Mouse (Mus musculus) liver, postnatal 0 days (tissue): ENCODE results near the gene Atp13a3. TPM values are rescaled to one million over a fixed set of nuclear protein-coding genes. Genes with fewer than 3 reads are reported as not detected.
"Not testable (repeated sequence)": the region's sequence is repeated elsewhere in the genome, so short reads cannot be mapped to it uniquely, and the experiment has no call there.

Experiments used
- ATAC-seq: fragments of 200-750 bp; cut with Nextera tagmentation; 2 replicates; pipeline ENCODE4 v1.8.0; 2017; ENCODE audit warnings: mild to moderate bottlenecking, moderate library complexity
- DNase-seq: peaks from one replicate; pipeline ENCODE4 v3.0.0-alpha.2; 2016
- H3K27ac ChIP-seq: fragments of 300-500 bp; sonication (generic); 2 replicates; pipeline ENCODE4 v1.5.1; 2014; ENCODE audit warnings: antibody characterized with exemption, moderate library complexity, mild to moderate bottlenecking, low read depth
- H3K27me3 ChIP-seq: fragments of 300-500 bp; sonication (generic); 2 replicates; pipeline ENCODE4 v1.6.1; 2014; ENCODE audit warnings: low read length, control low read depth, mixed read lengths; ENCODE audit not compliant: insufficient read depth
- H3K36me3 ChIP-seq: fragments of 300-500 bp; sonication (generic); replicated peaks from 2 replicates; pipeline ENCODE4 v1.6.1; 2014; ENCODE audit warnings: mild to moderate bottlenecking, control low read depth, low read length, moderate library complexity, mixed read lengths; ENCODE audit not compliant: insufficient read depth
- H3K4me1 ChIP-seq: fragments of 300-500 bp; sonication (generic); 2 replicates; pipeline ENCODE4 v1.6.1; 2014; ENCODE audit warnings: antibody characterized with exemption, mild to moderate bottlenecking, control low read depth; ENCODE audit not compliant: insufficient read depth
- H3K4me2 ChIP-seq: fragments of 300-500 bp; sonication (generic); 2 replicates; pipeline ENCODE4 v1.6.1; 2014; ENCODE audit warnings: low read depth, mild to moderate bottlenecking, low read length, moderate library complexity, mixed read lengths
- H3K4me3 ChIP-seq: fragments of 300-500 bp; sonication (generic); 2 replicates; pipeline ENCODE4 v1.5.1; 2014; ENCODE audit warnings: low read depth, low read length
- H3K9ac ChIP-seq: fragments of 300-500 bp; sonication (generic); replicated peaks from 2 replicates; pipeline ENCODE4 v1.6.1; 2014; ENCODE audit warnings: mild to moderate bottlenecking, moderate library complexity
- H3K9me3 ChIP-seq: fragments of 300-500 bp; sonication (generic); 2 replicates; pipeline ENCODE4 v1.6.1; 2016; ENCODE audit warnings: mild to moderate bottlenecking, control low read depth, low read length, mixed read lengths
- CTCF ChIP-seq: sonication (generic); IDR thresholded peaks from 2 replicates; pipeline ENCODE4 v1.5.1; 2016; ENCODE audit warnings: antibody characterized with exemption, low read depth
- EP300 ChIP-seq: IDR thresholded peaks from 2 replicates; pipeline ENCODE4 v1.6.1; 2016; ENCODE audit warnings: antibody characterized with exemption, low read depth, mild to moderate bottlenecking
- WGBS: fragments of 180-500 bp; shearing (Covaris S2); extraction: QIAGEN DNeasy Blood & Tissue Kit; methylation state at CpG from one replicate; pipeline ENCODE4 v1.1.7; 2014; ENCODE audit not compliant: insufficient replicate concordance; 5-methylcytosine and 5-hydroxymethylcytosine counted together
- polyA plus RNA-seq: library from polyadenylated mRNA; unstranded; fragments of >200 nt; fragmentation: Nextera tagmentation; extraction: Ambion mirVana; gene quantifications from 2 replicates; pipeline ENCODE4 v1.2.1, GENCODE M21; 2015

The Atp13a3 gene
- 9.0 and 9.9 TPM in 2 replicates for polyA plus RNA-seq

GRCm38 (mm10) chr16:30405925-30406670 is at the start of gene Atp13a3:
Gene Atp13a3, minus strand, starts transcription at chr16:30405975.
- H3K27me3 ChIP-seq: no peaks in the 10 kb centered on the region
- H3K27ac ChIP-seq: no peak within 1 kb of the TSS
- H3K4me2 ChIP-seq: no peak within 1 kb of the TSS
- H3K9ac ChIP-seq: no peak within 1 kb of the TSS
- no peaks in the 10 kb centered on the region for H3K9me3 ChIP-seq
- no peak for DNase-seq
- TF ChIP-seq EP300: no peak
- no peak for TF ChIP-seq CTCF
- no peak within 1 kb of the TSS for H3K4me3 ChIP-seq
- H3K4me1 ChIP-seq: peaks cover 18% of the 10 kb centered on the region
- ATAC-seq: no peak
- no peaks in the 10 kb centered on the region for H3K36me3 ChIP-seq
- WGBS: 64% methylated on average over 11 of the region's 11 CpGs

GRCm38 (mm10) chr16:30453213-30453975 is 47.6 kb upstream of the Atp13a3 start:
- peak; percentile 71 for ATAC-seq
- peaks cover 18% of the 10 kb centered on the region for H3K4me1 ChIP-seq
- 30% methylated on average over 5 of the region's 5 CpGs for WGBS

GRCm38 (mm10) chr16:30451174-30451573 is 45.4 kb upstream of the Atp13a3 start:
- whole genome bisulfite sequencing: 83% methylated on average over 2 of the region's 2 CpGs
- not testable (repeated sequence) for H3K27me3 ChIP-seq, H3K4me2 ChIP-seq, H3K9me3 ChIP-seq, ATAC-seq, H3K36me3 ChIP-seq, H3K9ac ChIP-seq, H3K4me3 ChIP-seq, DNase-seq, H3K27ac ChIP-seq
- peaks cover 15% of the 10 kb centered on the region for H3K4me1 ChIP-seq

More at GRCm38 (mm10) chr16:30453213-30453975, 47.6 kb upstream of the Atp13a3 start:
- Histone ChIP-seq H3K27ac (peak overlapping the region; percentile 44), H3K4me2 (no peak overlapping the region), H3K9me3 (no peaks in the 10 kb centered on the region), H3K4me3 (no peak overlapping the region), H3K27me3 (no peaks in the 10 kb centered on the region), H3K9ac (no peak overlapping the region), H3K36me3 (no peaks in the 10 kb centered on the region)
- TF ChIP-seq CTCF: no peak
- TF ChIP-seq EP300: peak; percentile 92
- DNase-seq: no peak

- Histone ChIP-seq H3K9me3 (no peaks in the 10 kb centered on the region), H3K27ac (no peak overlapping the region), H3K9ac (no peak overlapping the region), H3K4me1 (peaks cover 13% of the 10 kb centered on the region), H3K36me3 (no peaks in the 10 kb centered on the region), H3K4me3 (no peak overlapping the region), H3K27me3 (no peaks in the 10 kb centered on the region), H3K4me2 (no peak overlapping the region)
- 79% methylated on average over 1 of the region's 1 CpGs for WGBS
- no peak for DNase-seq
- no peak for ATAC-seq
- TF ChIP-seq EP300 (no peak), CTCF (no peak)
These were observed 43.2 kb upstream of the Atp13a3 start for GRCm38 (mm10) chr16:30449017-30449416.

GRCm38 (mm10) chr16:30448169-30448568 is 42.4 kb upstream of the Atp13a3 start:
- H3K27ac ChIP-seq: no peak overlapping the region
- DNase-seq: no peak
- H3K4me2 ChIP-seq: no peak overlapping the region
- no peak overlapping the region for H3K4me3 ChIP-seq
- no peak overlapping the region for H3K9ac ChIP-seq
- no peak for TF ChIP-seq CTCF
- TF ChIP-seq EP300: no peak
- peaks cover 14% of the 10 kb centered on the region for H3K4me1 ChIP-seq
- no peaks in the 10 kb centered on the region for H3K27me3 ChIP-seq
- no peak for ATAC-seq
- no peaks in the 10 kb centered on the region for H3K36me3 ChIP-seq
- H3K9me3 ChIP-seq: no peaks in the 10 kb centered on the region
- 81% methylated on average over 3 of the region's 3 CpGs for WGBS

- TF ChIP-seq EP300 (no peak), CTCF (no peak)
- Histone ChIP-seq H3K4me2 (no peak overlapping the region), H3K9ac (no peak overlapping the region; the same call in 1 of the 2 replicates)
These were observed 41.9 kb upstream of the Atp13a3 start for GRCm38 (mm10) chr16:30447642-30448041.

More at GRCm38 (mm10) chr16:30447642-30448041, 41.9 kb upstream of the Atp13a3 start:
- Histone ChIP-seq H3K9me3 (no peaks in the 10 kb centered on the region), H3K4me1 (peaks cover 16% of the 10 kb centered on the region), H3K27ac (no peak overlapping the region), H3K36me3 (no peaks in the 10 kb centered on the region), H3K4me3 (no peak overlapping the region), H3K27me3 (no peaks in the 10 kb centered on the region)
- WGBS: 54% methylated on average over 4 of the region's 4 CpGs
- DNase-seq (peak; percentile 10), ATAC-seq (no peak)
